Mouse (Mus musculus) cerebral cortex, adult 2 months (tissue): Measurements from ENCODE around the gene Dusp13.

ENCODE experiments used
- WGBS: fragments of 180-500 bp; shearing (Covaris S2); methylation state at CpG from one replicate; pipeline ENCODE4 v1.1.7; 2018; 5-methylcytosine and 5-hydroxymethylcytosine counted together

Gene Dusp13

GRCm38 (mm10) chr14:21705462-21705861 lies 45.5 kb downstream of the Dusp13 start:
- 73% methylated on average over 2 of the region's 2 CpGs for whole genome bisulfite sequencing

- WGBS: 34% methylated on average over 5 of the region's 5 CpGs
These were observed 47.7 kb downstream of the Dusp13 start for GRCm38 (mm10) chr14:21703255-21703654.

DNA sequence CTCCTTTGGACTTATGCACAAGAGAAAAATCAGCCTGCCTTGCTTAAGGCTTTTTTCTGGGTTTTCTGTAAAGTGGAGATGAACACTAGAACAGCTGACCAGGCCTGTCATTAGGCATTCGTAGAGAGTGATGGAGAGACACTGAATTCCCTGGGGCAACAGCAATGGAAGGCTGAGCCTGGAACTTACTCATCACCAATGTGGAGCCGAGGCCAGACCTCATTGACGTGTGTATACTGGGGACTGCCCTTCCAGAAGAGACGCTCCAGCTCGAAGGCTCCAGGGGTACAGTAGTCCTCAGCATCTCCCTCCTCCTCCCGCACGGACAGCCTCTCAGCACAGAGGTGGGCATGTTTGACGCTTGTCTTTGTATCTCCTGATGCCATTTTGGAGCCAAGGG lies 48.3 kb downstream of the Dusp13 start:
- WGBS: 95% methylated on average over 8 of the region's 8 CpGs

DNA sequence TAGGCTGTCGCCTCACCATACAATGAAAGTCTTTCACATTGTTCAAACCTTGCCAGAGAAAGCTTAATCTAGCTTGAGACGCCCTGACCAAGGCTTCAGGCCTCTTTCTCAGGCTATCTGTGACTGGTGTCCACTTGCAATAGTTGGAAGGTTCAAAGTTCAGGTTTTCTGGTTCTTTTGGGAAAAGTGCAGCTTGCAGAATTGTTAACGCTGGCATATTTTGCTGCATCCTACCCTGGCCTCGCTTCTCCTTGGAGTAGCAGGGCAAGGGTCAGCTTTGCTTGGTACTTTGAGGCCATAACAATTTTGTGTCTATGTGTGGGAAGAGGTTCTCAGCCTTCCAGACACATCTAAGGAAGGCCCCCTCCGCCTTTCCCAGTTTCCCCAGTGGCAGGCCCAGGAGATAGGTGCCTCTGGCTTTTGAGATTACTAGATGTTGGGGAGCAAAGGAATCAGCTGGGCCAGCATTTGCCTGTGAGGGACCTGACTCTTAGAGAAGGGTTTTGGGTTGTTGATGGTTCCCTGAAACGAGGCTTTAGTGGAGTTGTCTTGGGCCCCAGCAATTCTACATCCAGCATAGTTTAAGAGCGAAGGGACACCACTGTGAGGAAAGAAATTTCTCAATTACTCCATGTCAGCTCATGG lies 54.7 kb downstream of the Dusp13 start:
- WGBS: 95% methylated on average over 7 of the region's 7 CpGs

GRCm38 (mm10) chr14:21695020-21695419 lies 56.0 kb downstream of the Dusp13 start:
- 69% methylated on average over 6 of the region's 6 CpGs for WGBS

DNA sequence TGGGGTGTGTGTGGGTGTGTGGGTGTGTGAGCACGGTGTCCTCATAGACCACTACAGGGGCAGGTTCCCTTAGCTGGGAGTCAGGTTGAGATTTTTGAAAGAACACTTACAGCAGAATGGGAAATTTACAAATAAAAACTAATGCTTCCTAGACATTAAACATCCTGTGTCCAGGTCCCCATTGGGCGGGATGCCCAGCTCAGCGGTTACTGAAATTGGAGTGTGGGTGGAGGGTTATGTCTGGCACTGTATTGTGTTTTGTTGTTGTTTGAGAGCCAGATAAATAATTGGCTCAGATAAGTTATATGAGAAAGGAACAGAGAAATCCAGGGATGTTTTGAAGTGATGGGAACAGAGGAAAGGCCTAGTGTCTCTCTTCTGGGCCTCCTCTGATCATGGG lies 59.9 kb downstream of the Dusp13 start:
- 66% methylated on average over 3 of the region's 3 CpGs for WGBS

DNA sequence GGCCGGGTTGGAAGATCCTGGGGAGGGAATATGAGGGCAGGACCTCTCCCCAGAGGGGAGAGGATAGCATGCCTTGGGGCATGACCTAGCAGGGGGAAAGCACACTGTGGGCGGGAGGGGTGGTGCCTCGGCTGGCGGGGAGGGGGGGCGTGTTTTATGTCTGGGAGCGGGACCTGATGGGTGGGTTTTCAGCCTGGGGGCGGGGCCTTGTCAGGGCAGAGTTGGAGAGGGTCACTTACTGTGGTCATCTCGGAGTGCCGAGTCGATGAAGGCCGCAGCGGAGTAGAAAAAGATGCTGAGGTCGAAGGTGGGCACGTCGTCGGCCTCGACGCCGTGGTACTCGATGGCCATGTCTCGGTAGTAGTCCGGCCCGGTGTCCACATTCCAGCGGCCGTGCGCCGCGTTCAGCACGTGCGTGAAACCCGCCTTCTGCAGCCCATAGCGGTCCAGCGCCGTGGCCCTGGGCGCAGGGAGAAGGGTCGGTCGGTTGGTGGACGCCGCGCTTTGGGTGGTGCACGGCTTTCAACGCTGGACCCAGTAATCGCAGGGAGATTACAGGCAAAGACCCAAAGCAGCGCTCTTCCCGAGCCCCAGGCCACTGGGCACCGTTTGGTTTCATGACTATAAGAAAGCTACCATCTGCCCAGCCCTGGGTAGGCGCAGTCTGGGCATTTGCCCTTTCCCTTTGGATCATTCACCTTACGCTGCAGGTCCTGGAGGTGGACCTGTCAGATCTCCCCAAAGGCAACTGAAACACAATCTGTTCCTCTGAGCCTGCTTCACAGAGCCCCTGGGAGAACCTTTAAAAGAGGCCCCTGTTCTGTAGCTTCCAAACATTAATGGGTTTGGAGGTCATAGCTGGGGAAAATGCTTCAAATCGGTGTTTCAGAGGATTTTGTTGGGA lies 64.4 kb downstream of the Dusp13 start:
- 31% methylated on average over 49 of the region's 49 CpGs for WGBS

DNA sequence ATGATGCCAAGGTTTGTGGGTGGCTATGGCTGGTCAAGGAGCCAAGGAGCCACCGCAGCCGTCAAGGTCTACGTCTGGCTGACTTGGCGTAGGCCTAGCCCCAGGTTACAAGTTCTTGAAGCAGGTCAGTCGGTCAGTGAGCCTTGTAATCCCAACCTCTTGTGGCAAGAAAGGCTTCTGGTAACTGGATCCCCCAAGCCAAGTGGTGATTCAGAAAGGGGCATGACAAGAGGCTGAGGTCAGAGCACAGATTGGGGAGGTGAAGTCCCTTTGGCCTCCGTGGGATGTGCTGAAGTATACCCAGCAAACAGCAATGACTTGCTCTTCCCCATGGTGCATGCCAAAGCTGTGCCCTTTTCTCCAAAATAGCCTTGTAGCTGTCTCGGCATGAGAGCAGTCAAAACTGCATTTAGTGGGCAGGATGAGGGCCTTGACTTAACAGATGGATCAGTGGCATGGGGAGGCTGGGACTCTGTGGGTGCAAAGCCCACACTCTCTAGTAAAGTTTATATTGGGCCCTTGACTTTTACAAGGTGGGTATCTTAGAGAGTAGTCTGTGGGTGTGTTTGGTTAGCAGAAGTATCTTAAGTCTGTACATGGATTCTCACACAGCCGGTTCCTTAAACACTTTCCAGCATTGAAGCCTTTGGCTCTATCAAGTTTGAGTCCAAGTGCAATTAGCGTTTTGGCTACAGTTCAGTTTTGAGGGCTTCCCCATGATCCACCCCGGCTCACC lies 65.4 kb downstream of the Dusp13 start:
- WGBS: 74% methylated on average over 10 of the region's 10 CpGs

DNA sequence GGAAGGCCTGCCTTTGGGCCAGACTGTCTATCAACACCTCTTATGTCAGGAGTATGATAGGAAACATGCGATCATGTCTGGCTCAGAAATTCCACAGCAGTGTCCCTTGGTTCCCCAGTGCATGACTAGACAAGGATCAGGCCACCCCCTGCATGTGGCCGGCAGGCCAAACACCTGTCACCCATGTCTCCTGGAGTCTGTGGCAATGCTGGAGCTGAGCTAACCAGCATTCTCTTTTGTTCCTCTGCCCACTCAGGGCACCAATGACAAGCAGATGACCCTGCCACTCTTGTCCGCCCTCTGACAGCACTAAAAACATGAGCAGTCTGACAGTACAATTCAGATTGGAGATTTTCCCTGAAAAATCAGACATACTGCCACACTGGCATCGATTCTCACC lies 67.1 kb downstream of the Dusp13 start:
- WGBS: 90% methylated on average over 4 of the region's 4 CpGs
